Mouse (Mus musculus): ENCODE results near the gene Mast2. TPM values are rescaled to one million over a fixed set of nuclear protein-coding genes. Genes with fewer than 3 reads are reported as not detected.

Mast2 gene
- 47.9 and 54.5 TPM in 2 replicates for polyA plus RNA-seq (2012)

DNA sequence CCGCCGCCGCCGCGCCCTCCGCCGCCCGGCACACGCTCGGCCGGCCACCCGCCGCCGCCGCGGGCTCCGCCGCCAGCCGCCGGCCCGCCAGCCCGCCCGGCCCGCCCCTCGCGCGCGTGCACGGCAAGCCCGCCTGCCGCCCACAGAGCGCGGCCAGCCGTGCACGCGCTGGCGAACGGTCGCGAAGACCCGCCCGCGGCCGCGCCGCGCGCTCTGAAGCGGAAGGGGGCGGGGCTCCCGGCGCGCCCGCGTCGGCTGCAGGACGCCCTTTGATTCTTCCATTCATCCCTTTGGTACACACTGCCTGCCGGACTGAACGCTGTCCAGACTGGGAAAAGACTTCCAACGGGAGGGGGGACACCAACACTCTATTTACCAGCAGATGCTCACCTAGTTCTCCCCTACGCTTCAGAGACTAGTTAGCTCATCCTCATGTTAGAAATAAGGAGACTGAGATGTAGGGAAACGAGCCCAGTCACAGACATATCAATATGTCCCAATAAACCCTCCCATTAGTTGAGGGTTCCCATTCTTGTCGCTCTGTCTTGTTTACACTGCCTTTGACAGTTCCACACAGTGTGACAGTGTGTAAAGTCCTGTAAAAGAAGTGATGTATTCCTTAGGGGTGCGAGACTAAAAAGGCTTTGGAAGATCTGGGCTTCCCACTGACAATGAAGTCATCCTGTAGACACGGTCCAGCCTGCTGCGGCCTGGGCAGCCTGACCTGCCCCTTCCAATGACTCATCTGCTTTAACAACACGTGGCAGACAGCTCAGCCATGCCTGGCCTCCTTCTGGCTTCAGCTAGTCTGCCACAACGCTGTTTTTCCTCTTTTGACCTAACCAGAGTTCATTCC lies at the start of gene Mast2:
TSS of gene Mast2 (minus strand) at position 58 of the 856 bp plus-strand sequence.

DNA sequence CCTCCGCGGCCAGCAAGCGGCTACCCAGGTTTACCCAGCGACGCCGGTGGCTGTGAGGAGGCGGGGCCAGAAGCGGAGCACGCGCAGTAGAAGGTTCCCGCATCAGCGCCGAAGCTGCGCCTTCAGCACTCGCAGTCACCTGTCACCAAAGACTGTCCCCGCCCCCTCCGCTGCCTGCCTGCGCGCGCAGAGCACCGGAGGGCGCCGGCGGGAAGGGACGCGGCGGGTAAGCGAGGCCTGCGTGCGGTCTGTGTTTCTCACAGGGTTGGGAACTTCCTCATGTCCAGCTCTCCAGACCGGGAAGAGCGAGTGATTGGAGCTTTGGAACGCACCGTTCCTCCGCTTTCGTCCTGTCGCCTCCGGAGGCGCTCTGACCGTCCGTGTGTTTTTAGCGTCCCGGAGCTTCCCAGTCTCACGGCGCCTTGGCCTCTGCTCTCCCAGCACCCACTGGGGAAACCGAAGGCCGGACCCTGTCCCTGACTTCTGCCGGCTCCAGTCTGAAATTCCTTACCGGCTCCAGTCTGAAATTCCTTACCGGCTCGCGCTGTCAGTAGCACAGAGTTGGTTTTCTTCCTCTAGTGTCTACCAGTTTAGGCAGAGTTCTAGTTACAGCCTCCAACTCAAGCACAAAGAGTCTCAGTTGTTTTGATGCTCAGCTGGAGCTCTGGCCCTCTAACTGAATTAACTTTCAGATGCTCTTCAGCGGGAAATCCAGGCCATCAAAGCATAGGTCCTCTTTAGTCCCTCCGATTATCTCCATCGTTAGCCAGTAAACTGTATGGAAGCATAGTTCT lies 43.6 kb upstream of the Mast2 start, which contains the start of gene Ipp:
TSS of gene Ipp (plus strand) at position 125 of the 794 bp plus-strand sequence.

Other genes with a start within 250 kb of the Mast2 start
- 0.67 and 1.5 TPM in 2 replicates for gene Pik3r3, start 242.6 kb downstream of the Mast2 start, polyA plus RNA-seq (2012)
- gene Ipp, start 43.4 kb upstream of the Mast2 start, polyA plus RNA-seq (2012), result 1.7 and 2.0 TPM in 2 replicates
- 2.5 and 3.8 TPM in 2 replicates for gene Tmem69, start 91.8 kb upstream of the Mast2 start, polyA plus RNA-seq (2012)
- 11.1 and 11.8 TPM in 2 replicates for gene Gpbp1l1, start 93.5 kb upstream of the Mast2 start, polyA plus RNA-seq (2012)
- gene Ccdc17, start 132.5 kb upstream of the Mast2 start, polyA plus RNA-seq (2012), result 0.88 and 1.0 TPM in 2 replicates
- 16.4 and 20.2 TPM in 2 replicates for gene Nasp, start 163.8 kb upstream of the Mast2 start, polyA plus RNA-seq (2012)
- gene Akr1a1, start 187.5 kb upstream of the Mast2 start, polyA plus RNA-seq (2012), result 127 and 140 TPM in 2 replicates
- 14.1 and 16.4 TPM in 2 replicates for gene Prdx1, start 221.4 kb upstream of the Mast2 start, polyA plus RNA-seq (2012)
- 1.2 and 1.6 TPM in 2 replicates for gene Mmachc, start 244.2 kb upstream of the Mast2 start, polyA plus RNA-seq (2012)
- 2.8 and 5.8 TPM in 2 replicates for gene Ccdc163, start 244.3 kb upstream of the Mast2 start, polyA plus RNA-seq (2012)